Mouse (Mus musculus): ENCODE results near the gene Cyp2c23. TPM values are rescaled to one million over a fixed set of nuclear protein-coding genes. Genes with fewer than 3 reads are reported as not detected.

The Cyp2c23 gene
- polyA plus RNA-seq, 1 experiment, result not detected

DNA sequence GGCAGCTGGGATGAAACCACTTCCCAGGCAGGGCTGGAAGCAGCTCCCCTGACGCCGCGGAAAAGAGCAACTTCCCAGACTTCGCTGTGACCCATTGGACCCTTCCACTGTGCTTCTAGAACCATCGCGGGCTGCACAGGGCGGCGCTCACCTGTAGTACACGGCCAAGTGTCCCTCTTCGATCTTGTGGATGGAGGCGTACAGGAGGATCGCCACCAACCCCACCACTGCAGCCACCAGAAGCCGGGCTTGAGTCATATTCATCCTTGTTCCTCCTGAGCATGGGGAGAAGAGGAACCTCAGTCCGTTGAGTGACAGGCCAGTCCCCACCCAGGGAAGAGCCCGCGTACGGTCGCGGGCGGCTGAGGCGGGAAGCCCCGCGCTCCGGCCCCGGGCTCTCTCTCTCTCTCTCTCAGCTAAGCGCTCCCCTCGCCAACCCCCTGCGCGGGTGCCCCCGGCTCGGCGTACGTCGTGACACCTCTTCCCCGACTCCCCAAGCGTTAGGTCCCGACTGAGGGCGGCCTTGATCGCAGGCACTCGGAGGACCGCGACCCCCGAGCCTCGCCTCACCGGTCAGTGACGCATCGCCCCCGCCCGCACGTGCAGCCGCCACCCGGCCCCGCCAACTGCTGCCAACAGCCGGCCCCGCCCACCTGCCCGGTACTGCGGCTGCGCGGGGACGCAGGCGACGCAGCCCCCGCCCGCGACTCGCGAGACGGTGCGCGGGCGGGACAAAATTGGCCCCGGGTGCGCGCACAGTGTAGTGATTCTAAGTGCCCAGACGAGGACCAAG, 40.3 kb upstream of the Cyp2c23 start, which contains the start of gene Erlin1:
Gene Erlin1 (minus strand): TSS at position 665 of the 793 bp plus-strand sequence.
- no peak for TF ChIP-seq POLR2A (IDR thresholded peaks at IDR 0.05; ENCODE audit: control insufficient read depth, extremely low read depth, insufficient read depth, low read length, poor library complexity)
- no peak for TF ChIP-seq CTCF (IDR thresholded peaks at IDR 0.05; ENCODE audit: borderline replicate concordance, control insufficient read depth, extremely low read depth, insufficient read depth, low read length, poor library complexity)
- under 1% methylated on average over 75 of the region's 75 CpGs for WGBS
- Histone ChIP-seq H3K4me3 (ENCODE audit: control insufficient read depth, insufficient read depth, low read length) (peak within 1 kb of the TSS; percentile 79), H3K4me1 (replicated peaks; ENCODE audit: control insufficient read depth, insufficient read depth, low read length) (no peaks in the 10 kb centered on the region), H3K27ac (ENCODE audit: control insufficient read depth, insufficient read depth, low read length) (no peak within 1 kb of the TSS), H3K27me3 (ENCODE audit: control insufficient read depth, insufficient read depth, low read length) (no peaks in the 10 kb centered on the region), H3K36me3 (ENCODE audit: control insufficient read depth, insufficient read depth, low read length) (peaks cover 2% of the 10 kb centered on the region; the same call in 1 of the 2 replicates)
- DNase-seq, result peak; percentile 90

- Histone ChIP-seq H3K27me3 (ENCODE audit: control insufficient read depth, insufficient read depth, low read length) (no peaks in the 10 kb centered on the region), H3K36me3 (ENCODE audit: control insufficient read depth, insufficient read depth, low read length) (no peaks in the 10 kb centered on the region), H3K4me1 (replicated peaks; ENCODE audit: control insufficient read depth, insufficient read depth, low read length) (no peaks in the 10 kb centered on the region), H3K4me3 (ENCODE audit: control insufficient read depth, insufficient read depth, low read length) (no peak overlapping the region), H3K27ac (ENCODE audit: control insufficient read depth, insufficient read depth, low read length) (no peak overlapping the region)
- 70% methylated on average over 4 of the region's 4 CpGs for WGBS
- no peak for DNase-seq
- no peak for TF ChIP-seq CTCF (IDR thresholded peaks at IDR 0.05; ENCODE audit: borderline replicate concordance, control insufficient read depth, extremely low read depth, insufficient read depth, low read length, poor library complexity)
- no peak for TF ChIP-seq POLR2A (IDR thresholded peaks at IDR 0.05; ENCODE audit: control insufficient read depth, extremely low read depth, insufficient read depth, low read length, poor library complexity)
Observed at GRCm38 (mm10) chr19:44068232-44068631, 39.2 kb upstream of the Cyp2c23 start.

DNA sequence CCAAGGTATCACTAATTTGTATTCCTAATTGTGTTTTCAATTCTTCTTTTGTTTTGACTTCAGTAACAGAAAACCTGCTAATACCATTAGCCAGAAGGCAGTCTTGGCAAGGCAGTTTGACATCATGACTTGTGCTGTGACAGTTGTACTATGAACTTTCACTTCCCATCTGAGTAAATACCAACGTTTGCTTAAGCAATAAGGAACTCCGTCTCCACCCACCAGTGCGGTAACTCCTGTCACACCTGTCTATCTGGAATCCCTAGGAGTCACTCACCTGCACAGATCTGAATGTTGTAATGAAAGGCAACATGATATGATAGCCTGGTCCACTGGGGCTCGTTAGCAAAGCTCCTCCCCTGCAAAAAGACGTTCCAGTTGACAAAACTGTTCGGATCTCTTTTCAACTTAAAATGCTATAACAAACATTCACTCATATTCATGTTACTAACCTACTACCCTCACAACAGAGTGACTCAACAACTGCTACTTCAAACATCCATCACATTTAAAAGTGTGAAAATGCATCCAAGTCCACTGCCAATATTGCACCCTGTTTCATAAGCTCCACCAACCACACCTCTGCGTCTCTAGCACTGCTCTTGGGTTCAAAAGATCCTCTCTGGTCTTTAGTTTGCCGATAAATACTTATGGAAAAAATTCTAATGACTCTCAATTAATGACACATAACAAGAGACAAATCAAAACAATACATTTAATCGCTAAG, 38.5 kb upstream of the Cyp2c23 start:
- H3K27me3 ChIP-seq (ENCODE audit: control insufficient read depth, insufficient read depth, low read length), result no peaks in the 10 kb centered on the region
- no peak overlapping the region for H3K27ac ChIP-seq (ENCODE audit: control insufficient read depth, insufficient read depth, low read length)
- no peak overlapping the region for H3K4me3 ChIP-seq (ENCODE audit: control insufficient read depth, insufficient read depth, low read length)
- H3K4me1 ChIP-seq (replicated peaks; ENCODE audit: control insufficient read depth, insufficient read depth, low read length), result no peaks in the 10 kb centered on the region
- DNase-seq, result no peak
- 80% methylated on average over 9 of the region's 9 CpGs for WGBS
- TF ChIP-seq POLR2A (IDR thresholded peaks at IDR 0.05; ENCODE audit: control insufficient read depth, extremely low read depth, insufficient read depth, low read length, poor library complexity) (no peak), CTCF (IDR thresholded peaks at IDR 0.05; ENCODE audit: borderline replicate concordance, control insufficient read depth, extremely low read depth, insufficient read depth, low read length, poor library complexity) (no peak)
- H3K36me3 ChIP-seq (ENCODE audit: control insufficient read depth, insufficient read depth, low read length), result no peaks in the 10 kb centered on the region

DNA sequence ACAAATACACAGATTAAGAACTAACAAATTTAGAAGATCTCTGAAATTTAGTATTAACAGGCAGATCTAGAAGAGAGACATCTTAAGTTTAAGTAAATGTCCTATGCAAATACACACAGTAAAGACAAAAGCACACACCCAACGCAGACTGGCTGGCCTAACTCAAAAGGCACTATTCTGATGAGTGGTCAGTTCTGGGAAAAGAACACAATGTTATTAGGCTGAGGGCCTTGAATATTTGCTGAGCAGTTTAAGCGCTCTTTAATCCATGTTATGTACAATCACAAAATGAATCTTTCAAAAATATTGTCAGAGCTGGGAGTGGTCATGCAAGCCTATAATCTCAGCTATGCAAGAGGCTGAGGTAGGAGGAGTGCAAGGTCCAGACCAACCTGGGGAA, 35.7 kb upstream of the Cyp2c23 start:
- H3K4me1 ChIP-seq (replicated peaks; ENCODE audit: control insufficient read depth, insufficient read depth, low read length), result no peaks in the 10 kb centered on the region
- 98% methylated on average over 2 of the region's 2 CpGs for WGBS
- H3K4me3 ChIP-seq (ENCODE audit: control insufficient read depth, insufficient read depth, low read length), result no peak overlapping the region
- TF ChIP-seq CTCF (IDR thresholded peaks at IDR 0.05; ENCODE audit: borderline replicate concordance, control insufficient read depth, extremely low read depth, insufficient read depth, low read length, poor library complexity), result no peak
- no peak for TF ChIP-seq POLR2A (IDR thresholded peaks at IDR 0.05; ENCODE audit: control insufficient read depth, extremely low read depth, insufficient read depth, low read length, poor library complexity)
- H3K27me3 ChIP-seq (ENCODE audit: control insufficient read depth, insufficient read depth, low read length), result no peaks in the 10 kb centered on the region
- no peak for DNase-seq
- no peak overlapping the region for H3K27ac ChIP-seq (ENCODE audit: control insufficient read depth, insufficient read depth, low read length)
- no peaks in the 10 kb centered on the region for H3K36me3 ChIP-seq (ENCODE audit: control insufficient read depth, insufficient read depth, low read length)

DNA sequence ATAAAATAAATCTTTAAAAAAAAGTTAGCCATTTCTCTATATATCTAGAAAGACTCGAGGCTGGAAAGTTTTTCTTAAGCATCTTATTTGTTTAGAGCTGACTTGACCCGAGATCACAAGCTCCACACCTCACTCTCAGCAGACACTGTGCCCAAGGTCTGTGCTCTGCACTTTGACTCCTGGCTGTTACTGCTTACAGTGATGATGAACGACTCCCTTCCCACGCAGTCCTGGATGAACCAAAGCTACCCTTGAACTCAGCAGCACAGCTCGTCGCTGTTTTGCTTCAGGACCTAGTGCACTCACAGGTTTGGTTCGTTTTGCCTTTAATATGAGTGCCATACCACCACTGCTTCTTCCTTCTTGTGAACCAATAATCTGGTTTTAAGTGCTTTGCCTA, 34.8 kb upstream of the Cyp2c23 start:
- Histone ChIP-seq H3K27me3 (ENCODE audit: control insufficient read depth, insufficient read depth, low read length) (no peaks in the 10 kb centered on the region), H3K27ac (ENCODE audit: control insufficient read depth, insufficient read depth, low read length) (no peak overlapping the region), H3K4me3 (ENCODE audit: control insufficient read depth, insufficient read depth, low read length) (no peak overlapping the region), H3K36me3 (ENCODE audit: control insufficient read depth, insufficient read depth, low read length) (no peaks in the 10 kb centered on the region), H3K4me1 (replicated peaks; ENCODE audit: control insufficient read depth, insufficient read depth, low read length) (no peaks in the 10 kb centered on the region)
- TF ChIP-seq CTCF (IDR thresholded peaks at IDR 0.05; ENCODE audit: borderline replicate concordance, control insufficient read depth, extremely low read depth, insufficient read depth, low read length, poor library complexity), result no peak
- no peak for TF ChIP-seq POLR2A (IDR thresholded peaks at IDR 0.05; ENCODE audit: control insufficient read depth, extremely low read depth, insufficient read depth, low read length, poor library complexity)
- no peak for DNase-seq
- 94% methylated on average over 7 of the region's 7 CpGs for WGBS

GRCm38 (mm10) chr19:44060226-44060625, 31.2 kb upstream of the Cyp2c23 start:
- peaks cover 5% of the 10 kb centered on the region; the same call in 1 of the 2 replicates for H3K36me3 ChIP-seq (ENCODE audit: control insufficient read depth, insufficient read depth, low read length)
- no peaks in the 10 kb centered on the region for H3K27me3 ChIP-seq (ENCODE audit: control insufficient read depth, insufficient read depth, low read length)
- DNase-seq, result no peak
- H3K4me3 ChIP-seq (ENCODE audit: control insufficient read depth, insufficient read depth, low read length), result no peak overlapping the region
- H3K27ac ChIP-seq (ENCODE audit: control insufficient read depth, insufficient read depth, low read length), result no peak overlapping the region
- no peak for TF ChIP-seq CTCF (IDR thresholded peaks at IDR 0.05; ENCODE audit: borderline replicate concordance, control insufficient read depth, extremely low read depth, insufficient read depth, low read length, poor library complexity)
- TF ChIP-seq POLR2A (IDR thresholded peaks at IDR 0.05; ENCODE audit: control insufficient read depth, extremely low read depth, insufficient read depth, low read length, poor library complexity), result no peak
- 97% methylated on average over 3 of the region's 3 CpGs for WGBS
- no peaks in the 10 kb centered on the region for H3K4me1 ChIP-seq (replicated peaks; ENCODE audit: control insufficient read depth, insufficient read depth, low read length)

All from thymus, adult 2 months (tissue).